Mouse (Mus musculus) left cerebral cortex, adult 18-20 months (tissue): Measurements from ENCODE around the gene Igsf9b. TPM values are rescaled to one million over a fixed set of nuclear protein-coding genes. Genes with fewer than 3 reads are reported as not detected.

Source experiments
- DNase-seq, 2 experiments: peaks; one replicate each; pipeline ENCODE4 v3.0.0; 2021 to 2022; ENCODE audit warnings: low spot score in 2 of 2, mixed read lengths in 1 of 2
- total RNA-seq, 2 experiments: library from RNA; stranded (reverse); gene quantifications; 2 replicates each; pipeline ENCODE4 v1.2.3; 2021

Gene Igsf9b
- total RNA-seq, 2 experiments from 2014 or later = 64.8 to 67.9 TPM

DNA sequence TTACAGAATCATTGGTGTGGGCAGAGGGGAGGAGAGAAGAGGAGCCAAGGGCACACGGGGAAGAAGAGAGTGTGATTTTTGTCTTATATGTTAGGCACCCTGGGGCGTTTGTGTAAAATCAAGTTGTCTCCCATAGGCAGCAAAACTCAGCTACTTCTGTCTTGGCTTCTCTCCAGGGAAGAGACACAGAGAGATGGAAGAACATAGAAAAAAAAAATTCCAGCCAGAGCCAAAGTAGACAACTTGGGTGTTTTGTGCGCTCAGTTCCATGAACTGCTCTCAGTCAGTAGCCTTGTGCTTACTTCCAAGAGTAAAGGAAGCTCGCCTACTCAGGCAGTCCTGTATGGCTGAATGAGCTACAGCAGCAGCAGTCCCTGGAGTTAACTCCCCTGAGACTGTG is 31.4 kb downstream of the Igsf9b start:
- DNase-seq = no peak

DNA sequence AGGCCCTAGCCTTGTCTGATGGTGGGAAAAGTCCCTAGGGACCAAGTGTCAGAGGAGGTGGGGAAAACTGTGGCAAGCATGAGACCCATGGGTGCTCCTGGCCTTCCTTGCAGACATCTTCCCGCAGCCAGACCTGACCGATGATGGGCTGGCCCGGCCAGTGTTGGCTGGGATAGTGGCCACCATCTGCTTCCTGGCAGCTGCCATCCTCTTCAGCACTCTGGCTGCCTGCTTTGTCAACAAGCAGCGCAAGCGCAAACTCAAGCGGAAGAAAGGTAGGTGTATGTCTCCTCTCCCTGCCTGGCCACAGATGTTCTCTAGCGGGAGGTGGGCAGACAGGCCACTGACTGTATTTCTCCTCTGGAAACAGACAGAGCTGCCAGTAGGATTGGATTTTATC is 32.5 kb downstream of the Igsf9b start:
- DNase-seq = no peak

- no peak for DNase-seq
Observed at GRCm38 (mm10) chr9:27334895-27335294, 35.9 kb downstream of the Igsf9b start.

DNA sequence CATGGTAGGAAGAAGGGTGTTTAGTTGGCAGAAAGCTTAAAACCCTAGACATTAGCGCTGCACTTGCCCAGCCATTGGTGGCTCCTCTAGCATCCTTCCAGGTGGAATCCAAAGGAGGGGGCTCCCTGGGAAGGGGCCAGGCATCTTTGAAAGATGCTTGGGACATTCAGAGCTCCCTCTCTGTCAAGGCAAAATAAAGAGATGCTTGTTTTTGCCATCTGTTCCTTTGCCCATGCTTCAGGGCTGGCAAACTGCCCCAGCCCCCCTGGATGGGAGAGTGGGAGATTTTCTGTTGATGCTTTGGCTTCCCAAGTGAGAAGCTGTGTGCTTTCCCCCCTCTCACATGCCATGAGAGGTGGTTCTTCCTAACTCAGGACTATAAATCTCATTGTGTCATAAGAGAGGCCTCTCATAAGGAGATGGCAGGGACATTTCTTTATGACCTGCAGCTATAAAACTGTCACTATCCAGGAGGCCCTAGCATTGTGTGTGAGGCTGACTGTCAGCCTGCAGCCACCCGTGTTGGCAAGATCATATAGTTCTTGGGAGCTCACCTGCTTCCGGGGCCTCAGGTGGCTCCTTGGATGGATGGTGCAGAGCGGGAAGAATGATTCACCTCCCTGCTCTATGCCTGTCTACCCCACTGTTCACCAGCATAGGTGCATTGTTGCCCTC is 38.1 kb downstream of the Igsf9b start:
- DNase-seq = no peak

DNA sequence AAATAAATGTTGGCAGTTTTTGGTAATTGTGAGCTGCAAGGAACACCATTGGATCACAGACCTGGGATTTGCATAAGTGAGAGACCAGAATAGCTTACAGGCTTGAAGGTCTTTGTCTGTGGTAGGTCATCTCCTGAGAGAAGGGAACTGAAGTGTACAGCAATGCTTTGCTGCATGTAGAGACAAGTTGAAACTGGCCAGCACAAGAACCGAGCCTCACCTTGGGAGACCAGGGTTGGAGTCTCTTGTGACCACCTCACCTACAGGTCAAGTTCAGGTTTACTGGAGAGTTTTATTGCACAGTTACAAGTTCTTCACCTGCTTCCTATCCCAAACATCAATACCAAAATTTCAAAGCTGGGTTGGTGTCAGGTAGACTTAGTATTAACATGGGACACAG is 40.2 kb downstream of the Igsf9b start:
- no peak for DNase-seq

GRCm38 (mm10) chr9:27346541-27347269 is 47.7 kb downstream of the Igsf9b start:
- DNase-seq = no peak

- no peak for DNase-seq
Observed at GRCm38 (mm10) chr9:27353082-27353481, 54.1 kb downstream of the Igsf9b start.

DNA sequence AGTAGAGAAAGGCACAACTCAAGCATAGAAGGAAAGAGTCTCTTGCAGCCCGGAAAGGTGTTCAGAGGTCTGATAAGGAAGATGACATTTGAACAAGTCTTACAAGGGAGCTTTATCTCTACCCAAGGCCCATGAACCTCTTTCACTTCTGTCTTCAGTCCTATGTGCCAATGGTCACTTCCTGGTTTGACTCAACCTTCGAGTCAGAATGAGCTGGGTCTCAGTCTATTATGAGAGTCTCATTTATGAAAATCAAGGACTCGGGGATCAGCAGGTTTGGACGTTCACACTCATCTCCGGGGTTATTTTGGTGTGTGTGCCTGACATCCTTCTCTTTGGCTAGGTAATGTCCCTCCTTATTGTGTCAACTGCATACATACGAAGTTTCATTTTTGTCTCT is 58.9 kb downstream of the Igsf9b start:
- no peak for DNase-seq

- no peak for DNase-seq
Observed at GRCm38 (mm10) chr9:27367231-27367630, 68.2 kb downstream of the Igsf9b start.

DNA sequence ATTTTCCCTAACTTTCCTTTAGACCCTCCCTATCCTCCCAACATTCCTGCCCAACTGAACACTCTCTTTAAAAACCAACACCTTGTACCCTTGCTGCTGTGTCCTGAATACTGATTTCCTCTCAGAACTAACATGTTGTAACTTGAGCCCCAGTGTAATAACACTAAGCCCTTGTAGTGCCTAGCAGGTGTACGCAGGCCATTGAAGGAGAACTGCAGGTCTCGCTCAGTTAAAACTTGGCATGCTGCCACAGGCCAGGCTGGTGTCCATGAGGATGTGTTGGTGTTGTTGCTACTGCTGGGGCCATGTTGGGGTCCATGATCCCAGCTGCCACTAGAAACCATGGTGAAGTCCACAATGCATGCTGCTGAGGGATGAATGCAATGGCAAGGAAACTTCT is 70.1 kb downstream of the Igsf9b start:
- DNase-seq = no peak

DNA sequence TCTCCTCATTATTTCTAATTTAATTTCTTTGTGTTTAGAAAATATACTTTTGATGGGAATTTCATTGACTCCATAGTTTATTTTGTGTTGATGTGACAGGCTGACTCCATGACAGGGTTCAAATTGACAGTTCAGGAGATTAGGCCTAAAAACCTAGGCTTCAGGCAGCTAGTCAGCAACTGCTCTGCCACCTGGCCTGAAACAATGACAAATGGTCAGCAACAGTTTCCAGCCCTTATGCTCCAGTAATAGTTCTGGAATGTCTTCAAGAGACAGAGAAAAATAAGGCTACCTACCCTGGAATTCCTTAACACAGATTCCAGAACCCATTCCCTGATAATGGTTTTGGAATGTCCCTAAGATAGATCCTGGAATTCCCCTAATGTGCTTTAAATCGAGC is 76.7 kb downstream of the Igsf9b start:
- no peak for DNase-seq

GRCm38 (mm10) chr9:27386951-27387350 is 87.9 kb downstream of the Igsf9b start:
- DNase-seq = no peak

DNA sequence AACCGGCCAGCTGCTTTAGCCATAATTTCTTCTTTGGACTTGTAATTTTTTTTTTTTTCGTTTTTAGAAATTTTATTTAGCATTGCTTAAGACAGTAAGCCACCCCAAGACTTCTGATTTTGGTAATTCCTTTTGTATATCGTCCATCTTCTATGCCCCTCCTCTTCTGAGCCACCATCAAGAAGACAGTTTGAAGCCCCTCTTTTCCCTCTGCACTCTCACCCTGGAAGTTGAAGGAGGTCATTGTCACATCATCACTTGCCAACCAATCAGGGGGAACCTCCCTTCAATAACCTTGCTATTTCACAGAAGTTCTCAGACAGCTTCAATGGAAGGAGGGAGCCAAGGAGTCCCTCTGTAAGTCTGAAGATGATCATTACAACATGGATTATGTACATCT is 97.5 kb downstream of the Igsf9b start, which contains the start of gene Spata19:
Spata19 (plus strand) TSS at position 301 of the 400 bp plus-strand sequence.
- DNase-seq = no peak

DNA sequence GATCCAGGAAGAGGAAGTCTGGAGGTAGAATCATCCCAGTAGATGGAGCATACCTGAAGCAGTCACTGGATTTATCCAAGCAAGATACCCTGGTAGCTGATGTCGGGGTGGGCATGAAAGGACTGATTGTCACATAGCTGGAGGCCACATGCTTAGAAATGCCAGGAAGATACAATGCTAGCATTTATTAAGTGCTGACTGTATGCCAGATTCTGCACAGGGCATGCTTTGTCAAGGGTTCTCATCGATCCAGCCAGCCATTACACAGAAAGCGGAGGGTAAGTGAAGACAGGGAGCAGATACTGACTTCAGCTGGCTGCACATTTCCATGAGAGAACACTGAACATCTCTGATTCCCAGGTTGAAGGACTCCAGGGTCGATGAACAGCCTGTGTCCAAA is 102.2 kb downstream of the Igsf9b start:
- DNase-seq = no peak

Other genes with a start within 250 kb of the Igsf9b start
- 10 to 100 TPM; 27.3 to 32.7 TPM for gene Jam3, start 143.8 kb upstream of the Igsf9b start, total RNA-seq
- gene Spata19, start 97.6 kb downstream of the Igsf9b start, total RNA-seq = 1 to 10 TPM in 1 of 2 experiments, under 1 TPM in 1; 0.59 to 1.7 TPM